Mouse (Mus musculus): ENCODE measurements around the gene Prss34. TPM values are rescaled to one million over a fixed set of nuclear protein-coding genes. Genes with fewer than 3 reads are reported as not detected.

The Prss34 gene
- total RNA-seq, 1 experiment from 2014 or later, result 1.2 TPM

GRCm38 (mm10) chr17:25294111-25294510 lies 4.1 kb upstream of the Prss34 start:
- ATAC-seq (replicated peaks; ENCODE audit: low read depth, poor library complexity, severe bottlenecking), result no peak

- ATAC-seq (replicated peaks; ENCODE audit: low read depth, poor library complexity, severe bottlenecking), result no peak
Measured at GRCm38 (mm10) chr17:25308346-25308745, 10.2 kb downstream of the Prss34 start, which contains the start of gene Prss28. Gene Prss28 (plus strand): TSS chr17:25308646.

- no peak for ATAC-seq (replicated peaks; ENCODE audit: low read depth, poor library complexity, severe bottlenecking)
Measured at GRCm38 (mm10) chr17:25318354-25318753, 20.2 kb downstream of the Prss34 start, which contains the start of gene Prss29. Gene Prss29 (plus strand): TSS chr17:25318654.

- no peak for ATAC-seq (replicated peaks; ENCODE audit: low read depth, poor library complexity, severe bottlenecking)
Measured at GRCm38 (mm10) chr17:25320819-25321218, 22.6 kb downstream of the Prss34 start.

GRCm38 (mm10) chr17:25322930-25323329 lies 24.7 kb downstream of the Prss34 start:
- no peak for ATAC-seq (replicated peaks; ENCODE audit: low read depth, poor library complexity, severe bottlenecking)

GRCm38 (mm10) chr17:25332321-25332720 lies 34.1 kb downstream of the Prss34 start:
- ATAC-seq (replicated peaks; ENCODE audit: low read depth, poor library complexity, severe bottlenecking), result peak; percentile 83

- peak; percentile 62; the same call in 1 of the 2 replicates for ATAC-seq (replicated peaks; ENCODE audit: low read depth, poor library complexity, severe bottlenecking)
Measured at GRCm38 (mm10) chr17:25333943-25334342, 35.7 kb downstream of the Prss34 start.

GRCm38 (mm10) chr17:25338218-25338617 lies 40.0 kb downstream of the Prss34 start:
- ATAC-seq (replicated peaks; ENCODE audit: low read depth, poor library complexity, severe bottlenecking), result no peak

- no peak for ATAC-seq (replicated peaks; ENCODE audit: low read depth, poor library complexity, severe bottlenecking)
Measured at GRCm38 (mm10) chr17:25340003-25340402, 41.8 kb downstream of the Prss34 start.

- ATAC-seq (replicated peaks; ENCODE audit: low read depth, poor library complexity, severe bottlenecking), result no peak
Measured at GRCm38 (mm10) chr17:25341490-25341889, 43.3 kb downstream of the Prss34 start.

- ATAC-seq (replicated peaks; ENCODE audit: low read depth, poor library complexity, severe bottlenecking), result no peak
Measured at GRCm38 (mm10) chr17:25345462-25345861, 47.3 kb downstream of the Prss34 start, which contains the start of gene Tpsab1. Gene Tpsab1 (minus strand): TSS chr17:25345562.

Other genes starting within 250 kb of the Prss34 start
- not detected in 2 replicates for gene Tmem204, start 214.8 kb upstream of the Prss34 start, total RNA-seq (2017)
- 23.7 and 44.4 TPM in 2 replicates for gene Telo2, start 182.4 kb upstream of the Prss34 start, total RNA-seq (2017)
- not detected in 2 replicates for gene Ptx4, start 177.6 kb upstream of the Prss34 start, total RNA-seq (2017)
- 4.1 and 7.3 TPM in 2 replicates for gene Clcn7, start 165.0 kb upstream of the Prss34 start, total RNA-seq (2017)
- gene Ccdc154, start 135.9 kb upstream of the Prss34 start, total RNA-seq (2017), result 0.09 TPM in 1 of 2 replicates, not detected in the other
- gene Gm38655, start 122.9 kb upstream of the Prss34 start, total RNA-seq (2017), result not detected in 2 replicates
- gene BC003965, start 113.8 kb upstream of the Prss34 start, total RNA-seq (2017), result 10.9 and 11.6 TPM in 2 replicates
- gene Unkl, start 110.0 kb upstream of the Prss34 start, total RNA-seq (2017), result 6.9 and 15.5 TPM in 2 replicates
- 13.6 and 14.3 TPM in 2 replicates for gene Gnptg, start 58.3 kb upstream of the Prss34 start, total RNA-seq (2017)
- 30.2 and 34.1 TPM in 2 replicates for gene Tsr3, start 58.2 kb upstream of the Prss34 start, total RNA-seq (2017)
- gene Baiap3, start 42.0 kb upstream of the Prss34 start, total RNA-seq (2017), result 0.59 and 2.6 TPM in 2 replicates
- gene Ube2i, start 23.8 kb upstream of the Prss34 start, total RNA-seq (2017), result 313 and 322 TPM in 2 replicates
- not detected in 2 replicates for gene Prss28, start 10.3 kb downstream of the Prss34 start, total RNA-seq (2017)
- not detected in 2 replicates for gene Prss29, start 20.3 kb downstream of the Prss34 start, total RNA-seq (2017)
- gene Tpsab1, start 47.2 kb downstream of the Prss34 start, total RNA-seq (2017), result not detected in 2 replicates
- not detected in 2 replicates for gene Tpsb2, start 67.9 kb downstream of the Prss34 start, total RNA-seq (2017)
- gene Tpsg1, start 70.9 kb downstream of the Prss34 start, total RNA-seq (2017), result not detected in 2 replicates
- gene Cacna1h, start 135.4 kb downstream of the Prss34 start, total RNA-seq (2017), result 0.05 TPM in 1 of 2 replicates, not detected in the other
- not detected in 2 replicates for gene Tekt4, start 156.2 kb downstream of the Prss34 start, total RNA-seq (2017)
- gene Sstr5, start 198.9 kb downstream of the Prss34 start, total RNA-seq (2017), result not detected in 2 replicates

Data from common myeloid progenitor, adult 5-6 weeks (primary cell).